Mouse (Mus musculus) brown adipose tissue, adult 24 weeks (tissue): Measurements from ENCODE around the gene Cep128. TPM values are rescaled to one million over a fixed set of nuclear protein-coding genes. Genes with fewer than 3 reads are reported as not detected.
"Not testable (repeated sequence)": the region's sequence is repeated elsewhere in the genome, so short reads cannot be mapped to it uniquely, and the experiment has no call there.

ENCODE experiments used
- H3K27ac ChIP-seq: fragments of 200-500 bp; replicated peaks from 2 replicates; pipeline ENCODE4 v1.5.1; 2012; ENCODE audit warnings: low read depth, mild to moderate bottlenecking, low read length
- H3K4me1 ChIP-seq: fragments of 200-500 bp; 2 replicates; pipeline ENCODE4 v1.6.1; 2012; ENCODE audit warnings: low read length, mixed read lengths; ENCODE audit not compliant: control insufficient read depth, insufficient read depth, insufficient read length
- H3K4me3 ChIP-seq: fragments of 200-500 bp; 2 replicates; pipeline ENCODE4 v1.5.1; 2012; ENCODE audit warnings: low read depth, mild to moderate bottlenecking, low read length, moderate library complexity; ENCODE audit not compliant: insufficient read depth
- polyA plus RNA-seq: library from polyadenylated mRNA; stranded (reverse); fragments of >200 nt; gene quantifications from 2 replicates; pipeline ENCODE4 v1.2.4, GENCODE M21; 2012; ENCODE audit not compliant: missing spikeins, insufficient read depth, insufficient read length

The Cep128 gene
- polyA plus RNA-seq, 1 experiment = 2.7 TPM

DNA sequence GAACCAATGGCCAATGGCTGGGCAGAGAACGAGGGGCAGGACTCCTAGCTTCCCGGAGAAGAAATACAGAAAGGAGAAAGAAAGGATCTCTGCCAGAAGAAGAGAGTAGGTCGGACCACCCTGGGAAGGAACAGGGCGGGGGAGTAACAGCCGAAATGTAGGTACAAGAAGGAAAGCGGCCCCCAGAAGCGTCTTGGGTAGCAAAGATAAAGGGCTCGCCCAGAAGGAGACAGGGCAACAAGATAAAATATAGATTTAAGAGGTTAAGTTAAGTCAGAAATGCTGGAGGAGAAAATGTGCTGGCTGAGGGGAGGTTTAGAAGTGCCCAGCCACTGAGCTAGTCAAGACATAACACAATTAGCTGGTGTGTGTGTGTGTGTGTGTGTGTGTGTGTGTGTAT is 30.4 kb downstream of the Cep128 start:
- H3K27ac ChIP-seq = no peak overlapping the region
- H3K4me3 ChIP-seq = no peak overlapping the region
- H3K4me1 ChIP-seq = no peaks in the 10 kb centered on the region

DNA sequence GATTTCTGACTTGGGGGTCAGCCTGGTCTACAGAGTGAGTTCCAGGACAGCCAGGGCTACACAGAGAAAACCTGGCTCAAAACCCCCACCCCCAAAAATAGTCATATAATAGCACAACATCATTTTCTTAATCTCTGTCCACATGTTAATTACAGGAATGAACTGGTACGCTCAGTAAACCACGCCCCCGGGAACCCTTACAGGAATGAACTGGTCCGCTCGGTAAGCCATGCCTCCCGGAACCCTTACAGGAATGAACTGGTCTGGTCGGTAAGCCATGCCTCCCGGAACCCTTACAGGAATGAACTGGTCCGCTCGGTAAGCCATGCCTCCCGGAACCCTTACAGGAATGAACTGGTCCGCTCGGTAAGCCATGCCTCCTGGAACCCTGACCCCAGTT is 45.6 kb downstream of the Cep128 start:
- H3K4me1 ChIP-seq, H3K27ac ChIP-seq, H3K4me3 ChIP-seq: not testable (repeated sequence)

DNA sequence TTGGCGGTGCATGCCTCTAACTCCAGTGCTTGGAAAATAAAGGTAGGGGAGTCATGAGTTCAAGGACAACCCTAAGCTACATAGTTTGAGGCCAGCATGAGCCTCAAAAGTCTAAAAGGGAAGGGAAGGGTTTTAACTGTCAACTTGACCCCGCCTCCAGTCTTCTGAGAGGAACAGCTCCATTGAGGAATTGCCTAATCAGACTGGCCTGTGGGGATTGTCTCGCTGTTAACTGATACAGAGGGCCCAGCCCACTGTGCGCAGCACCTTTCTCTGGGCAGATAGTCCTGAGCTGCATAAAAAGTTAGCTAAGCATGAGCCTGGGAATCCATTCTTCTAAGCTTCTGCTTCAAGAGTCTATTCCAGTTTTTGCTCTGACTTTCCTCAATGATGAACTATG is 56.7 kb downstream of the Cep128 start:
- Histone ChIP-seq H3K4me1 (no peaks in the 10 kb centered on the region), H3K27ac (no peak overlapping the region), H3K4me3 (no peak overlapping the region)

DNA sequence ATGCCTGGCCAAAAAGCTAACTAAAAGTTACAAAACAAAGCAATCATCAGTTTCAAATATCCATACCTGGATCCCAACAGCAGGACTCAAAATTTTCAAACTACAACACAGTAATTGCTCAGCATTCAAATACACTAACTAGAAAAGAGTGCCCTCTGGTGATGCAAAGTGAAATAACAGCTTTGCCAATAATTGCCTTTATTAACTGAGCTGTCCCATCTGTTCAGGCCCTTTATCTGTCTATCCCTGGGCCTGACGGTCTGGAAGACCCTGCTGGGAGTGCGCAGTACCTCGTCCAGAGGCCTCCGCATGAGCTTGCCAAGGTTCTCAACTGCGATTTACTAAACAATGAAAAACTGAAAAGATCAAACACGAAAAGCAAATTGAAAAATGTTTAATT is 58.1 kb downstream of the Cep128 start:
- no peak overlapping the region for H3K27ac ChIP-seq
- H3K4me1 ChIP-seq = no peaks in the 10 kb centered on the region
- H3K4me3 ChIP-seq = no peak overlapping the region

DNA sequence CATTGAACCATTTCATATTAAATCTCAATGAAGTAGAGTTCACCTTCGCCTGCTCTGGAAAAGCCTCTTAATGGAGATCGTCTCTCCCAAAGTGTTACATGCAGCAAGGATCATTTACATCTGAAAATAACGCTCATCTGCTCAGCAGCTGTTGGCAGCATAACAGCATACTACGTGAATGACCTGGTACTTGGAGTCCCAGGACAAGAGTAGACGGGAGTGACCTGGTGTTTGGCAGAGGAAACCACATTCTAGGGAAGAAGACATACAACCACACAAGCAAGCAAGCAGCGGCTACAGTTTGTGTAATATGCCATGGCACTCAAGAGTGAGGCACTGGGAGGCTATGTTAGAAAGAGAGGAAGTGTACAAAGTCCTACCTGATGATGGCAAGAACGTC is 69.2 kb downstream of the Cep128 start:
- no peak overlapping the region for H3K27ac ChIP-seq

DNA sequence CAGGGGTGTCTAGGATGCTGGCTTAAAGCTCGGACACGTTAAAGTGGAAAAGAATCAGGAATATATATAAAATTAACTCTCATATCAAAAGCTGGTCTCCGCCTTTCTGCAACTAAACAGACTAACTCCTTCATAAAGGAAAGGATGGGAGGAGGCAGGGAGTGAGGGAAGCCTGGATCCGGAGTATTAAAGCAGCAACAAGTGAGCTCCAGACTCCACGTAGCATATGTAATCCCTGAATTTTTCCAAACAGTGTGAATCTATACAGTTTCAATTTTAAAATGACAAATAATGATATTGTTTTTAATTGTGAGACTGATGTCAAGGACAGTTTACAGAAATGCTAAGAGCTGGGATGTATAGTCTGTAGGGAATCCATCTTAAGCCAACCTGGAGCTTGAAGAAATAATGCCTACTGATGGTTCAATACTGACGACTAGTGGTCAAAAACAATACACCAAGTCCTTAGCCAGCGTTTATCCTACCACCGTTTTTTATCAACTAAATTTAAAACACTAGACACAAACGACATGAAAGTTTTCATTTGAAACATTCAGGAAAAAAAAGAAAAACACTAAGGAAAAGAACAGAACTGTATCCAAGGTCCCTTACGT is 70.1 kb downstream of the Cep128 start:
- Histone ChIP-seq H3K4me3 (no peak overlapping the region), H3K27ac (no peak overlapping the region), H3K4me1 (no peaks in the 10 kb centered on the region)

More for the DNA sequence above, 69.2 kb downstream of the Cep128 start:
- no peaks in the 10 kb centered on the region for H3K4me1 ChIP-seq
- H3K4me3 ChIP-seq = no peak overlapping the region

DNA sequence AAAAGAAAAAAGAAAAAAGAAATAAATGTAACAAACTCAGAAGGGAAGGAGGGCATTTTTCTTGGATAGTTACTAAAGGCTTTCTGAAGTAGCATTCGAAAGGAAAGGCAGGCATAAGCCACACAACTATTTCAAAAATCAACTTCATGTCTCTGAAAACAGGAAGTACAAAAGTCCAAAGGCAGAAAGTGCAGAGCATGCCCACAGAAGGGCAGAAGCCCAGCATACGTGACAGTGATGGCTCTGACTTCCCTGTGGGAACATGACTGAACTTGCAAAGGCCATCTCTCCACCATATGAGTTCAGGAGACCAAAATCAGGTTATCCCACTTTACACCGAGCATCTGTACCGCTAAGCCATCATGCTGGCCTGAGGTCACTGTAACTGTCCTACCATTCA is 71.6 kb downstream of the Cep128 start:
- Histone ChIP-seq H3K4me1 (no peaks in the 10 kb centered on the region), H3K4me3 (no peak overlapping the region), H3K27ac (no peak overlapping the region)

DNA sequence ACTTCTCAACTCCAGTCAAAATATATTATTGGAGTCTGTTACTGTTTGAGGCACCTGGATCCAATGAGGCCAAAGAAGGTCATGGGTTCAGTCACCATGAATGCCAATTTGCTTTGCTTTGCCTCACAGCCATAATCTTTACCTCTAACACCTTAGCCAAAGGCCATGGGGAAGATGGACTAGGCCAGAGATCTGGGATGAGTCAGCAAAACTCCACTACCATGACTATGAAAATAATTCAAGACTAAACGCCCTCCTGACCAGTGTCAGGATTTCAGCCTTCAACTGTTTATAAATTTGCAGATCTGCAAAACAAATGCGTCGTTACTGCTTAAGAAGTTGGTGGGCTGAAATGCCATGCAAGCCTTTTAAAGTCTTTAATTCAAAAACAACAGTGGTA is 76.5 kb downstream of the Cep128 start:
- Histone ChIP-seq H3K4me1 (no peaks in the 10 kb centered on the region), H3K4me3 (no peak overlapping the region), H3K27ac (no peak overlapping the region)

DNA sequence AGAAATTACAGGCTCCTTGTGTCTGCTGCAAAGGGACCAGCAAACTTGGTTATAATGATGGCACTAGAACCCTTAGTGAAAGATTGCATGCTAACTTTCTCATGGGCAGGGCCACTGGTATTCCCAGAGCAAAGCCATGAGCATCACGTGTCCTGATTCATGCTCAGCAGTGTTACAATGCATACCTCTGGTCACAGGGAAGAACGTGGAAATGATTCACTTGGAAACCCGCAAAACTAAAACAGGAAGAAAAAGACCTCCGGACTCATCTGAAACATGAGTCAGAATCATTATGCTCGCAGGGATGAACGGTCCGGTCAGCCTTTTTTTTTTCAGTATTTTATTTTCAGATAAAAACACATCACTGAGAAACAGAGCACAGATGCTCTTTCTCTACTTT is 78.4 kb downstream of the Cep128 start:
- H3K4me1 ChIP-seq = no peaks in the 10 kb centered on the region
- no peak overlapping the region for H3K4me3 ChIP-seq
- H3K27ac ChIP-seq = no peak overlapping the region

DNA sequence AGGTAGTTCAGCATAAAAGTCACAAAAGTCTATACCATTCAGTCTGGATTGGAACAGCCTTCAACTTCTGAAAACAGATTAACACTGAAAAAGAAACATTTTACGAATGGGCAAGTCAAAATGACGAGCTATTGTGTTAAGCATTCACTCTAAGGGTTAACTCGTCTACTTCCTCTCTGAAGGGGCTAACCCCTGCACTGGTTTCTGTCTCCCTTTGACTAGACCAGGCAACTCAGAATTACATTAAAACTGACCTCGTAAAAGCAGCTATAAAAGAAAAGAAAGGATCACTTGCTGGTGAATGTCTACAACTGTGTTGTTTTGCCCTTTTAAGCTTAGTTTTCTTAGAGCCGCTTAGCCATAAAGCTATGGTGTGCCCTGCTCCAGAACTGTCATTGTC is 79.2 kb downstream of the Cep128 start:
- no peak overlapping the region for H3K4me3 ChIP-seq
- H3K27ac ChIP-seq = no peak overlapping the region
- no peaks in the 10 kb centered on the region for H3K4me1 ChIP-seq

DNA sequence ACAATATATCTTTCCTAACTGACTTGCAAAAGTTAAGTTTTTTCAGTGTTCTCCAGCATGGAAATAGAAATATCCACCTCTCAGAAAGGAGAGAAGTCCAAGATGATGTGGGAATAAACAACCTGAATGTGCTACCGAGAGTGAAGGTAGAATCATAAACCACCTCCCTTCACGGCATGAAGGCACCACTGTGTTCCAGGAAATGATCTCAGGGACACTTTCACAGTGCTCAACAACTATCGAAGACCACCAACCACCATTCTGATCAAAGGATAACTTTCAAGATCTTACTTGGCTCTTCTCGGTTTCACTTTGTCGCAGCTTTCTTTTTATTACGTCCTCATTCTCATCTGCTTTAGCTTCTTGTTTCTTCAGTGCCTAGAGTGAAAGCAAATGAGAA is 85.5 kb downstream of the Cep128 start:
- Histone ChIP-seq H3K4me3 (no peak overlapping the region), H3K4me1 (no peaks in the 10 kb centered on the region), H3K27ac (no peak overlapping the region)

DNA sequence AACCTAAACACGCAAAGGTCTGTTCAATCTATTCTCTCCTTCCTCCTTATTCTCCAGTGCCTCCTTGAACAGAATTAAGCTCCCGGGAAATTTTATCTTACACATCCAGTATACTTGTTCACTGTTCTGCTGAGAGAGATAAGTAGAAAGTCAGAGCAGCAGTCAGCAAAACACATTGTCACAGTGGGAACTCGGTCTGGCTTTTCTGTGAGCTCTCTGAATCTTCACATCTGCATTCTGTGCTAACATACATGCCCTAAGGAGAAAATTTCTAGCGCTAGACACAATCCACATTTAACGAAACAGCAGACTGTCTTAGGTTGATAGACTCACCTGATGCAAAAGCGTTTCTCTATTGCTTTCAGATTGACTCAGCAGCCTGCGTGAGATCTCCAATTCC is 88.3 kb downstream of the Cep128 start:
- Histone ChIP-seq H3K4me3 (no peak overlapping the region), H3K27ac (no peak overlapping the region), H3K4me1 (no peaks in the 10 kb centered on the region)

DNA sequence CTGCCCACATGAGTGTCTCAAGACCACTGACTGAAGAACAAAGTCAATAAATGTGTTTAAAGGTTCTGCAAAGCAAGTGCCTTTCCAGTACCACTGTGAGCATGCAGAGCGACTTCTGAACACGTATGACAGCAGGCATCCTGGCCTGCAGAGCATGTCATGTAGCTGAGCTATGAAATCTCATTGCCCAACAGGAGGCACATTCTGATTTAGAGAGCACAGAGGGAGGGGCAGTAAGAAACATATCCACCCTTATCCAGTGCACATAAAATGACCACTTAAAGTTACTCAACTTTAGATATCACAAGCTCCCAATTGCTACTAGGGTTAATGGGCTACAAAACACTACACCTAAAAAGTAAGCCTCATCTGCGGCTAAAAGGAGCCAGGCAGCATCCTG is 88.8 kb downstream of the Cep128 start:
- Histone ChIP-seq H3K4me3 (no peak overlapping the region), H3K27ac (no peak overlapping the region), H3K4me1 (no peaks in the 10 kb centered on the region)

DNA sequence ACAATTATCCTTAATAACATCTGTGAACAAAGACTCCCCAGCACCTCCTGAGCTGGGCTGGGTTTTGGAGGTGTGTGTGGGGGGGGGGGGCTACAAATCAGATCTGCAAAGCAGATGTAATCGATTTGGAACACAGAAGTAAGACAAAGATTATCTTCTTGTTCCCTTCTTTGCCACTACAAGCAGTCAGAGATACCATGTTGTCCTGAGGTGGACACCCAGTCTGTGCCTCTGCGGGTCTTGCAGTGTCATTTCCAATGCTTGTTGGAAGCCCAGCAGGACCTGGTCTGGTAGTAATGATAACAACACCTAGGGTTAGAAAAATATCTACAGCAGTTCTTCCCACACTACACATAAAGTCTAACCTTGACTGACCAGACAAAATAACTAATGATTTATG is 110.3 kb downstream of the Cep128 start:
- H3K4me3 ChIP-seq = no peak overlapping the region
- no peak overlapping the region for H3K27ac ChIP-seq
- no peaks in the 10 kb centered on the region for H3K4me1 ChIP-seq

DNA sequence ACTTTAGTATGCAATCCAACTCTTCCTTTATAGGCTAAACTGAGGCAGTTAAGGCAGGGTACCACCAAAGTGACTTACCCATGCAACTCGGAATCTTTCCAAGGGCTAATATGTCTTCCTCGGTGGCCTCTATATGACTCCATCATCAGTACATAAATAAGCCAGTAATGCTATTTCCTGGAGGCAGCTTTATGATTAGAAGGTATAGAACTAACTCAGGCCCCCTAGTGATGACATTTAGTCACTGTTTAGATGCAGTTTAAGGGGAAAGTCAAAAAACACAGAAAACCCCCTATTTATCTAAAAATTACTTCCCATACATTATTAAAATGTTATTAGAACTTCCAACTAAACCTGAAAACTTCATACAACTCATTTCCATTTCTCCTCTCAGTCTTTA is 114.6 kb downstream of the Cep128 start:
- Histone ChIP-seq H3K4me3 (no peak overlapping the region), H3K4me1 (0 out of 2 replicates have a peak, but pooled peaks cover 3% of the 10 kb centered on the region), H3K27ac (no peak overlapping the region)

DNA sequence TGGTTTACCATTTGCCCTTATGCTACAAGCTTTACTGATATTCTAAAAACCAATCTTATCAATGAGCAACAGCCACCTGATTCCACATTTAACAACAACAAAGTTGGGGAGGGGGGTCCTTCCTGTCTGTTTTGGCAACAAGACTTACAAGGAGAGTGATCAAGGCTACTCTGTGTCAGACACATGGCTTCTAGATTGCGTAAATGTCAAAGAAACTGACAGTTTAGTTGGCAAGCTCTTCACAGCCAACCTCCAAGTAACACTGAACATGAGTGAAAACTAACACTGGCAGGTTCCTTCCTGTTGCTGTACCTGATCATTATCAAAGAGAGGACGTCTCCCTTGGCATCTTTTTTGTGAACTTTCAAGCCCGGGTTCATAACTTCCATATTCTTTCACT is 115.2 kb downstream of the Cep128 start:
- H3K27ac ChIP-seq = no peak overlapping the region
- H3K4me1 ChIP-seq = 0 out of 2 replicates have a peak, but pooled peaks cover 3% of the 10 kb centered on the region
- no peak overlapping the region for H3K4me3 ChIP-seq

DNA sequence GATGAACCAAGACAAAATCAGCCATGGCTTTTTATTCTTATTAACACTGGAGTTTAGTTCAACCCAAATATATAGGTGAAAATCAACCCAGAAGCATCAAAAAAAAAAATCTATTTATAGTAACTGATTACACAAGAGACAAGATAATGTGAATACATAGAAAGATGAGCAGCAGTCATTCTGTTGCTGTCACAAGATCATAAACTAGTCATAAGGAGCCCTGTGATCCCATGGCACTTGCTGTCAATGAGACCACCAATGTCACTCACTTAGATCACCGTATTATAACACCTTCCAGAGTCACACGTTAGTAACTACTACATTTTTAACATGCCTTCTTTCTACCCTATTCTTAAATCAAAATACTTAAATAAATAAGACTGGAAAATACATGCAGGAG is 118.2 kb downstream of the Cep128 start:
- Histone ChIP-seq H3K4me1 (0 out of 2 replicates have a peak, but pooled peaks cover 3% of the 10 kb centered on the region), H3K27ac (no peak overlapping the region), H3K4me3 (no peak overlapping the region)
